Mouse (Mus musculus) yolk sac, embryonic 10.5 days (tissue): ENCODE results near the gene Flot2.

Experiments used
- DNase-seq: peaks from one replicate; pipeline ENCODE4 v3.0.0-alpha.2; 2017; ENCODE audit warnings: low spot score

Flot2 gene

GRCm38 (mm10) chr11:78062563-78062962, 24.8 kb downstream of the Flot2 start:
- DNase-seq: no peak

DNA sequence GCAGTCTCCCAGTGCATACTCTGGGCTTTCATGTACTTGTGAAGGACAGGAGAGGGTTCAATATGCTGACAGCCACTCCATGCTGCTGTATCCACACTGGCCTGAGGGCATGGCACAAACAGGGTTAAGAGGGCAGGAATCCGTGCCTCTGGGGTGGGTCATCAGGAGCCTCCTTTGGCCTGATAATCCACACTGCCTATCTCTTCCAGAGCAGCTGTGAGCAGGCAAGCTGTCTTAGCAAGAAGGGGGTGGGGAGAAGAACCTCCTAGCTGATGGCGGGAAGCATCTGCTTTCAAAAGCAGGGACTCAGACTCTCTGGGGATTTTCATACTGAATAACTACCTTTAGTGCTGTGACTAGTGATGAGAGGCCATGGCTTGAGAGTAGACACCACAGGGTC, 28.2 kb downstream of the Flot2 start:
- peak; percentile 28 for DNase-seq

GRCm38 (mm10) chr11:78066641-78067040, 28.9 kb downstream of the Flot2 start:
- no peak for DNase-seq

GRCm38 (mm10) chr11:78067566-78067965, 29.8 kb downstream of the Flot2 start:
- no peak for DNase-seq

GRCm38 (mm10) chr11:78069130-78069529, 31.4 kb downstream of the Flot2 start:
- DNase-seq: no peak

GRCm38 (mm10) chr11:78069646-78070045, 31.9 kb downstream of the Flot2 start:
- DNase-seq: peak; percentile 47

DNA sequence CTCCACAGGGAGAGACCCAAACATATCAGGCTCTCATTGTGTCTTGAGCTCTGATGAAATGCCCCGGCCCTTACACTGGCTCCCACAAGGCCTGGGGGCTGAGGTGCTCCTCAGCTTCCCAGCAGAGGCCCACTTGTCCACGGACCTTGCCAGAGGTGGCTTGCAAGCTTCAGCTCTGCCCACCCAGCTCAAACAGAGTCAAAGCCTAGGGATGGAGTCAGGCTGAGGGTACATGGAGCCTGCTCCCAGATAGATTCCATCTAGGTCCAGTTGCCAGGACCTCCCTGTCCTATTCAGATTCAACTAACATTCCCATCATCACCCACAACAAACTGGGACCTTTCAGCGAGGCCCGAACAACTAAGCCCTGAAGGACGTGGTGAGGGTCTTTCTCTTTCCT, 34.2 kb downstream of the Flot2 start:
- no peak for DNase-seq

GRCm38 (mm10) chr11:78072425-78073130, 34.8 kb downstream of the Flot2 start:
- DNase-seq: peak; percentile 35

DNA sequence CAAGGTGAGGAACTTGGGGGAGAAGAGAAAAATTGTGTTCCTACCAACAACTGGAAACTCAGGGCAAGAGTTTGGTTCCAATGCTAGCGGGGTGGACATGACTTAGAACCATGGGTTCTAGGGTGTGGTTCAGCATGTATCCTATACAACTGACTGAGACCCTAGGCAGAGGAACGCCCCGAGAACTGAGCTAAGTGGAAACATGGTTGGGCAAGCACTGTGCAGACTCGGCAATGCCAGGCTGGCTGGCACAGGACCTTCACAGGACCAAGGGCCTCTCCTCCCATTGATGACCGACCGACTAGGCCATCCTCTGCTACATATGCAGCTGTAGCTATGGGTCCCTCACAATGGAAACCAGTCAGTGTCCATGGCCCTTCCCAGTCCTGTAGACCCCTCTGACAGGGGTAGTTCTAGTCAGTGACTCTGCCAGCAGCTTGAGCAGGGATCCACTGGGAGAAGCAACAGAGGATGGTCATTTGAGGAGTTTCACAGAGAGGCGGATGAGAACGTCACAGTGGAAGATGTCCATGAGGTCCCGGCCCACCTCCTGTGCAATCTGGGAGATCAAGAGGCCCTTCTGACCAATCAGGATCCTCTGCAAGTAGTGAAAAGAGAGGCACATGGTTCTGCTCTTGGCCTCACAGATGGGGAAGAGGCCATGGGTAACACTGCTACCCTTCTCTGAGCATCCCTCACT, 36.0 kb downstream of the Flot2 start:
- no peak for DNase-seq

DNA sequence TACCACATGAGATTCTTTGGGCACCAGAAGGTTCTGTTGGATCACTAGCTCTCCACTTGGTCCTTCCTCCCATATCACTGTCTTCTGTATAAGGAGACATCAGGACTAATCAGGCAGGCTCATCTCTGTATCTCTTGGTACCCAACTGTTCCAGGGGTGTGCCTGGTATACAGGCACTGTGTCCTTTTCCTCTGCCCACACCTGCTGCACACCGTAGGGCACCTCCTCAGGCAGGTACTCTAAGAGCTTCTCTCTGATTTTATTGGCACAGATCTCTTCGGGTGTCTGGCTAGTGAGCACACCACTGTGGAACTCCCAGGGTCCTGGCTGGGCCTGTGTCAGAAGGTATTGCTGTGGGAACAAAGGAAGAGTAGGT, 36.5 kb downstream of the Flot2 start:
- DNase-seq: no peak

GRCm38 (mm10) chr11:78074666-78075065, 36.9 kb downstream of the Flot2 start:
- DNase-seq: no peak

DNA sequence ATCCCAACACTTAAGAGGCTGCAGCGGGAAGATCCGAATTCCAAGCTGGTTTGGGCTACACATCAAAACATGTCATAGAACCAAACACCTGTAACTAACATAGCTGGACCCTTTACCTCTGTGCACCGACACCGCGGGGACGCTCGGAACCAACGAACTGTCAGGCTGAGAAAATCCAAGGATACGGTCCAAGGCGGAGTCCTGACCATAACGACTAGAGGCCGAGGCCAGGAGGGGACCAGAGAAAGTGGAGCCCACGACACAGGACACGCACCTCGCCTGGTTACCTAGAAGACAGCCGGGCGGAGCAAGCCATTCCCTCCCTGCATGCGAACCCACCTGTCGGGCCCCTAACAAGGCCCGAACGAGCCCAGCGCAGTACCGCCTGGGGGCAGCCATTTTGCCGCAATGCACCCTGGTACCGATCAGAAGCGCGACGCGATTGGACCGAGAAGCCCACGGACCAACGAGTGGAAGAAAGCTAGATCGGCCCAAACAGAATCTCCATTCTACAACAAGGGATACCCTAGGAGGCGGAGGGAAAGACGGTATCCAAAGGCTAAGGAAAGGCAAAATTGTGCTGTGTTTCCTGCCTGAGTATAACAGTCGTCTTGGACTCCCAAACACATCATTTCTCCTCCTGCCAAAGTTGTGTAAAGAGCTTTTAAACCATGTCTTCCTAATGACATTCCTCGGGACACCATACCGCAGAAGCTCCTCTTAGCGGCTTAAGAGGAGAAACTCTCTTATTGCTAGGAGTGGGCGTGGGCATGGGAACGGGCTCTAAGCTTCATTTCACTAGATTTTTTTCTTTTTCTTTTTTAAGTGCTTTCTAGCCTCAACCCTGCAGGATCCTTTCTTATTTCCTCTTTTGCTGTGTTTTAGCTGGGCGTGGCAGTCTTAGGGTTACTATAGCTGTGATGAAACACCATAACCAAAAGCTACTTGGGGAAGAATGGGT, 42.5 kb downstream of the Flot2 start, which contains the start of gene Eral1:
TSS of gene Eral1 (minus strand) at position 423 of the 961 bp plus-strand sequence.
- peak; percentile 83 for DNase-seq

DNA sequence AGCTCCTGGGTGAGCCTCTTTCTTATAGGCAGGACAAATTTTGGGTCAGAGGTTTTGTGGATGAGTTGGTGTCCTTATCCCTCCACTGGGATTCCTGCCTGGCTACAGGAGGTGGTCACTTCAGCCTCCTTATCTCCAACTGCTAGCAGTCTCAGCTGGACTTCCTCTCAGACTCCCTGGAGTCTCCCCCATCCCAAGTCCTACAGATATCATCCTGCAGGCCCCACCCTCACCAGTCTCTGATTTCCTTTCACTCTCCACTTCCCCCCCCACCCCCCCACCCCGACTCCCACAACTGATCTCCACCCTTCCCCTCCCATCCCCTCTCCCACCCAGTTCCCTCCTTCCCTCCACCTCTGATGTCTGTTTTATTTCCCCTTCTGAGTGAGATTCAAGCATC, 45.9 kb downstream of the Flot2 start:
- DNase-seq: no peak

GRCm38 (mm10) chr11:78086925-78087479, 49.3 kb downstream of the Flot2 start:
- DNase-seq: no peak

- DNase-seq: no peak
Observed at GRCm38 (mm10) chr11:78087756-78088281, 50.1 kb downstream of the Flot2 start.

- no peak for DNase-seq
Observed at GRCm38 (mm10) chr11:78094137-78094503, 56.4 kb downstream of the Flot2 start.

GRCm38 (mm10) chr11:78094504-78095143, 56.9 kb downstream of the Flot2 start, which contains the start of gene Fam222b:
TSS of gene Fam222b (plus strand) at chr11:78094660.
- DNase-seq: peak; percentile 90

- DNase-seq: no peak
Observed at GRCm38 (mm10) chr11:78095144-78095516, 57.4 kb downstream of the Flot2 start.

DNA sequence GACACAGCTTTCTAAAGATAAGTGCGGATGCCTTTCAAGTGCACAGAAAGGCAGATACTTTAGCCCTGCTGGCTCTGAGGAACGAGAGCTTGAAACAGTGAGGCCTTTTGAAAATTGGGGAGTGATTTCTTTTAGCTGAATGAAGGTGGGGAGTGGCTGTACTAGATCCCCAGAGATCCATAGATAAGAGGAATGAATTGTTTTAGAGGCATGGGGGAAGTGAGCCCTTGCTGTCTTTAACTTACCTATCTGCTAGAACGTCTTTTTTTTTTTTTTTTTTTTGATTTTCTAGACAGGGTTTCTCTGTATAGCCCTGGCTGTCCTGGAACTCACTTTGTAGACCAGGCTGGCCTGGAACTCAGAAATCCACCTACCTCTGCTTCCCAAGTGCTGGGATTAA, 59.3 kb downstream of the Flot2 start:
- no peak for DNase-seq

DNA sequence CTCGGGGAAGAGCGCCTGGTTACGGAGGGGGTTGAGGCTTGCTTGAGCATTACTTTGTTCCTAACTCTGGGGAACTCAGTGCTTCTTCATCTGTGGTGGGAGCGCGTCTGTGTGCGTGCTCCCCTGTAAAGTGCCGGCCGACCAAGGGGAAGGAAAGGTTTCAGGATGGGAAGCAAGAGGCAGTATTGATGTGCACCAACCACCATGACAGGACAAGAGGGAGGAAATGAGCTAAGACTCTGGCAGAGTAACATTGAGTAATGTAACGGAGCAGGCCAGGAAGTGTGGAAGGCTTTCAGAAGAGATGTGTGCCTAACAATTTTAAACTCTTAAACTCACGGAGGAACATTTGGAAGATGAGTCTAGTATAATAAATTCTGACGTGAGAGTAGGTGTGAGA, 63.0 kb downstream of the Flot2 start:
- DNase-seq: no peak

DNA sequence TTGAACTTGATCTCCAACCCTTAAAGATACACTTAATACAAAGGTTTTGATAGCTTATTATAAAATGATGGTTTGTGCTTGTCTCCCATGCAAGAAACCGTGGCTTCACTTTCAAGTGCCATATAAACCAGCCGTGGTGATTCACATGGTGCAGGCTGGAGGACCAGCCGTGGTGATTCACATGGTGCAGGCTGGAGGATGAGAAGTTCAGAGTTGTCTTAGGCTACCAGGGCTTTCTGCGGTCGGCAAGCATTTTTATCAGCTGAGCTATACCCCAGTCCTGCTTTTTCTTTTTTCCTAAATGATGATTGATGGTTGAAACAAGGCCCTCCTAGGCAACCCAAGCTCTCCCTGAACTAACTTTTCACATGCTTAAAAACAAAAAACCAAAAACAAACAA, 64.4 kb downstream of the Flot2 start:
- no peak for DNase-seq
